9 mouse cellular contexts compared by ENCODE assay signal in the genomic region with DNA sequence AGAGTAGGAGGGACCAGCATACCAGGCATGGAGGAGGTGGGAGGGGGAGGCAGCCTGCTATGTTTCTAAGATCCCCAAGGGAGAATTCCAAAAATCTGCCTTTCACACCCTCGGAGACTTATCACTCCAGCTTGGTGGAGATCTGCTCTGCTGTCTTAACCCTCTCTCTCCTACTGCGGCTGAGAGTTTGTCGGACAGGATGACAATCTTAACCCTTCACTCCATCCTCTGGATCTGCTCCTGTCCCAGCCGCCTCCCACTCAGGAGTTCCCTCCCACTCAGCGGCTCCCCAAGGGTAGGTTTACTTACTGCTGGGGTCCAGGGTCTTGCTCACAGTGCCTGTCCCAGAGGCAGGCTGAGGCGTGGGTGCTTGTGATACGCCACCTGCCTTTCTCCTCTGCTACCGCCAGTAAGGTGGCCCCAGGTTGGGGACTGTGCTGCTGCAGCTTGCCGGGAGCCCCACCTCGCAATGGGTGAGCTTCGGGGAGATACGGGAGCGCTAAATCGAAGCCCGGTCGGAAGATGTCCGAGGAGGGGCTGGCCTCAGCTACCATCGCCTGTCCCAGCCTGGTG. TPM values are rescaled to one million over a fixed set of nuclear protein-coding genes. Genes with fewer than 3 reads are reported as not detected.
DNase-seq lines count a peak whose midpoint lies in the region; TF ChIP-seq lines count a peak whose summit lies in the region.
"Had no signal": no experiment of that assay in that cellular context is flagged by ENCODE, and none has a peak within 500 bp of the region (broad histone marks: within the 10 kb centered on the region; RNA-seq: fewer than 3 reads in every experiment).

No protein-coding gene starts in this region.

- in situ Hi-C loops in ES-E14 (cut with MboI; ENCODE audit: low sequenced_read_pairs in 2 of 2, unreplicated experiment in 2 of 2), result no loop called here

- H3K27ac ChIP-seq in heart, embryonic 10.5 days, result peak overlapping the region; percentile 72; the same call in 1 of the 2 replicates
- H3K27ac ChIP-seq in ES-E14 (ENCODE audit: insufficient read depth, low read depth, low read length, poor library complexity, severe bottlenecking), result no peak overlapping the region
- H3K27ac ChIP-seq in limb, embryonic 10.5 days, result no peak overlapping the region

- peak overlapping the region; percentile 71 for H3K4me3 ChIP-seq in heart, embryonic 10.5 days
- peak overlapping the region; percentile 74 to 83 for H3K4me3 ChIP-seq in ES-E14 (ENCODE audit: insufficient read depth in 1 of 2, low read depth in 1 of 2, low read length in 2 of 2, poor library complexity in 1 of 2, severe bottlenecking in 1 of 2)
- peak overlapping the region; percentile 60 for H3K4me3 ChIP-seq in limb, embryonic 10.5 days

- no peaks in the 10 kb centered on the region for H3K36me3 ChIP-seq in heart, embryonic 10.5 days
- no peaks in the 10 kb centered on the region for H3K36me3 ChIP-seq in ES-E14 (ENCODE audit: control insufficient read depth, insufficient read depth, low read length, poor library complexity, severe bottlenecking)
- no peaks in the 10 kb centered on the region for H3K36me3 ChIP-seq in limb, embryonic 10.5 days
- H3K36me3 ChIP-seq: G1E had no signal

- WGBS in heart, embryonic 10.5 days, result under 1% methylated on average over 18 of the region's 18 CpGs
- 1% methylated on average over 18 of the region's 18 CpGs for WGBS in limb, embryonic 10.5 days

- no peak for DNase-seq in heart, embryonic 10.5 days (ENCODE audit: low spot score)
- DNase-seq in heart, postnatal 4 days, result no peak
- no peak for DNase-seq in ES-E14 (ENCODE audit: low read depth, low spot score)
- DNase-seq in frontal cortex, postnatal 25 days (ENCODE audit: low spot score in 2 of 2), result peak; percentile 48 to 52
- no peak for DNase-seq in limb, embryonic 10.5 days (ENCODE audit: low spot score)
- DNase-seq in right cerebral cortex, postnatal 14 days, result peak; percentile 32
- no peak for DNase-seq in retina, embryonic 14.5 days (ENCODE audit: low spot score)
- DNase-seq in adrenal gland, postnatal 36 days, result no peak

- H3K27me3 ChIP-seq in heart, embryonic 10.5 days (ENCODE audit: insufficient read depth, poor library complexity, severe bottlenecking), result peaks cover 68% of the 10 kb centered on the region
- peaks cover 81% of the 10 kb centered on the region for H3K27me3 ChIP-seq in limb, embryonic 10.5 days (ENCODE audit: low read depth, poor library complexity, severe bottlenecking)

- H3K9me3 ChIP-seq in heart, embryonic 10.5 days, result no peaks in the 10 kb centered on the region
- no peaks in the 10 kb centered on the region for H3K9me3 ChIP-seq in ES-E14 (ENCODE audit: control insufficient read depth, insufficient read depth, low read depth, low read length)
- H3K9me3 ChIP-seq in limb, embryonic 10.5 days (replicated peaks), result no peaks in the 10 kb centered on the region
- H3K9me3 ChIP-seq: G1E had no signal

- peaks cover 30% of the 10 kb centered on the region for H3K4me1 ChIP-seq in heart, embryonic 10.5 days
- peaks cover 2 to 12% of the 10 kb centered on the region in 2 experiments; a peak in 2 of 4 replicates for H3K4me1 ChIP-seq in ES-E14 (ENCODE audit: control insufficient read depth in 2 of 2, insufficient read depth in 2 of 2, low read length in 2 of 2, poor library complexity in 1 of 2)
- H3K4me1 ChIP-seq in limb, embryonic 10.5 days, result peaks cover 25% of the 10 kb centered on the region

- H3K9ac ChIP-seq in ES-E14 (ENCODE audit: insufficient read depth, low read depth, low read length, poor library complexity, severe bottlenecking), result peak overlapping the region; percentile 25; the same call in 1 of the 2 replicates

TF ChIP-seq in ES-E14, 5 proteins besides CTCF, POLR2A, EP300 and RAD21:
- TF ChIP-seq ZC3H11A (IDR thresholded peaks at IDR 0.05; ENCODE audit: borderline replicate concordance, low read depth, low read length), result no peak
- no peak for TF ChIP-seq HCFC1 (IDR thresholded peaks at IDR 0.05; ENCODE audit: borderline replicate concordance, insufficient read depth, low read length)
- TF ChIP-seq ZNF384 (IDR thresholded peaks at IDR 0.05; ENCODE audit: low read depth, low read length), result no peak
- no peak for TF ChIP-seq CHD2 (IDR thresholded peaks at IDR 0.05; ENCODE audit: low read depth, low read length)
- no peak for TF ChIP-seq MAFK (IDR thresholded peaks at IDR 0.05; ENCODE audit: insufficient read depth, low read depth, low read length)

RNA-seq across cellular contexts. Expression of gene Extl1, which starts 12.9 kb away (rescaled TPM):
- 1.9 and 2.8 TPM in 2 replicates for polyA plus RNA-seq in heart, embryonic 10.5 days (2016; fragmentation: Nextera tagmentation; extraction: Ambion mirVana)
- 1 to 10 TPM; 2.7 to 2.9 TPM for total RNA-seq in heart, postnatal 4 days (2021)
- total RNA-seq in ES-E14 (2012; rRNA removed), result 4.2 and 7.3 TPM in 2 replicates
- polyA plus RNA-seq in limb, embryonic 10.5 days (2016; fragmentation: Nextera tagmentation; extraction: Ambion mirVana), result 0.44 and 0.75 TPM in 2 replicates
- 1 to 10 TPM; 1.7 to 2.3 TPM for total RNA-seq in adrenal gland, postnatal 36 days (2021)
- polyA plus RNA-seq: G1E had no signal

RNA-seq across cellular contexts. Expression of gene Pafah2, which starts 25.4 kb away (rescaled TPM):
- 8.0 and 9.6 TPM in 2 replicates for polyA plus RNA-seq in heart, embryonic 10.5 days (2016; fragmentation: Nextera tagmentation; extraction: Ambion mirVana)
- 1 to 10 TPM; 8.6 to 8.9 TPM for total RNA-seq in heart, postnatal 4 days (2021)
- 15.8 and 18.4 TPM in 2 replicates for total RNA-seq in ES-E14 (2012; rRNA removed)
- 8.1 and 8.6 TPM in 2 replicates for polyA plus RNA-seq in limb, embryonic 10.5 days (2016; fragmentation: Nextera tagmentation; extraction: Ambion mirVana)
- 10 to 100 TPM; 14.7 to 16.0 TPM for total RNA-seq in adrenal gland, postnatal 36 days (2021)

RNA-seq across cellular contexts. Expression of gene Slc30a2, which starts 27.8 kb away (rescaled TPM):
- 0.09 and 0.36 TPM in 2 replicates for polyA plus RNA-seq in heart, embryonic 10.5 days (2016; fragmentation: Nextera tagmentation; extraction: Ambion mirVana)
- total RNA-seq in heart, postnatal 4 days (2021), result under 1 TPM; 0.29 to 0.61 TPM
- 23.5 and 24.3 TPM in 2 replicates for total RNA-seq in ES-E14 (2012; rRNA removed)
- polyA plus RNA-seq in limb, embryonic 10.5 days (2016; fragmentation: Nextera tagmentation; extraction: Ambion mirVana), result not detected in 2 replicates
- total RNA-seq in adrenal gland, postnatal 36 days (2021), result 10 to 100 TPM; 21.6 to 41.1 TPM

RNA-seq across cellular contexts. Expression of gene Trim63, which starts 55.8 kb away (rescaled TPM):
- polyA plus RNA-seq in heart, embryonic 10.5 days (2016; fragmentation: Nextera tagmentation; extraction: Ambion mirVana), result 47.5 and 77.0 TPM in 2 replicates
- total RNA-seq in heart, postnatal 4 days (2021), result 100 to 1,000 TPM; 199 to 226 TPM
- 3.5 and 4.3 TPM in 2 replicates for total RNA-seq in ES-E14 (2012; rRNA removed)
- polyA plus RNA-seq in limb, embryonic 10.5 days (2016; fragmentation: Nextera tagmentation; extraction: Ambion mirVana), result 0.30 and 0.95 TPM in 2 replicates
- not detected for total RNA-seq in adrenal gland, postnatal 36 days (2021)
- total RNA-seq: G1E had no signal
- polyA plus RNA-seq: G1E had no signal

Comparison
In these comparisons a context has a peak if more than half of its experiments do, and no peak if none do; other contexts are left out.
1. DNase-seq: peak in frontal cortex, postnatal 25 days (2 of 2) and right cerebral cortex, postnatal 14 days (single experiment); none in heart, embryonic 10.5 days (single experiment), heart, postnatal 4 days (single experiment), ES-E14 (single experiment), limb, embryonic 10.5 days (single experiment), retina, embryonic 14.5 days (single experiment) and adrenal gland, postnatal 36 days (0 of 2).
2. RNA of gene Slc30a2, which starts 27.8 kb away (total RNA-seq): 21.6 to 41.1 TPM in adrenal gland, postnatal 36 days and 23.5 to 24.3 TPM in ES-E14; 0.29 to 0.61 TPM in heart, postnatal 4 days; every median in the first group is over 10 times any median in the second.
3. Peak in every context shown above with its lines, with median percentiles within 50 percentile points of each other: H3K4me3 ChIP-seq.